Mouse (Mus musculus) heart, adult 8-10 months (tissue): ENCODE results near the gene Hesx1. TPM values are rescaled to one million over a fixed set of nuclear protein-coding genes. Genes with fewer than 3 reads are reported as not detected.
A peak's percentile ranks its signal among the peaks of the same experiment; 100 is the strongest.

ENCODE experiments used
- DNase-seq: peaks from one replicate; pipeline ENCODE4 v3.0.0; 2022; ENCODE audit warnings: low spot score
- total RNA-seq, 4 experiments: library from RNA; stranded (reverse); gene quantifications; 2 replicates each; pipeline ENCODE4 v1.2.4; 2022

The Hesx1 gene
- total RNA-seq, 4 experiments from 2014 or later: not detected

- DNase-seq: no peak
Measured at GRCm38 (mm10) chr14:27013658-27014057, 19.4 kb downstream of the Hesx1 start.

GRCm38 (mm10) chr14:27017936-27018335, 23.7 kb downstream of the Hesx1 start:
- no peak for DNase-seq

GRCm38 (mm10) chr14:27019850-27020249, 25.6 kb downstream of the Hesx1 start:
- no peak for DNase-seq

GRCm38 (mm10) chr14:27022876-27023275, 28.7 kb downstream of the Hesx1 start:
- DNase-seq: no peak

DNA sequence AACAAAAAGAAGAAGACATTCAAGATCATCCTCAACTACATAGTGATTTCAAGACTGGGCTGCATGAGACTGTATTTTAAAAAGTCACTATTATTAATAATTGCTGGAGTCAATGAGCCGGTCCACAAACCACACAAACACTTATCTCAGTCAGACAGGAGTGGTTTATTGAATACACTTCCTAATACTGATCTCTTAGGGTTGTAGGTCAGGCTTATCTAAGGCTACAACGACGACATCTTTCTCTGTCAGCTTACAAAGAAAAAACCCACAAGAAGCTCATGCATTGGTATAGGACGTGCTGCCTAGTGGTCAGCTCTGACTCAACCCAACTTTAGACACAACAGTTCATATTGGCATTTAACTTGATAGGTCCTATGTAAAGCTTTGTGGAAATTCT, 30.4 kb downstream of the Hesx1 start:
- no peak for DNase-seq

- DNase-seq: peak; percentile 54
Measured at GRCm38 (mm10) chr14:27029771-27030173, 35.6 kb downstream of the Hesx1 start.

GRCm38 (mm10) chr14:27031142-27031541, 36.9 kb downstream of the Hesx1 start:
- peak; percentile 82 for DNase-seq

DNA sequence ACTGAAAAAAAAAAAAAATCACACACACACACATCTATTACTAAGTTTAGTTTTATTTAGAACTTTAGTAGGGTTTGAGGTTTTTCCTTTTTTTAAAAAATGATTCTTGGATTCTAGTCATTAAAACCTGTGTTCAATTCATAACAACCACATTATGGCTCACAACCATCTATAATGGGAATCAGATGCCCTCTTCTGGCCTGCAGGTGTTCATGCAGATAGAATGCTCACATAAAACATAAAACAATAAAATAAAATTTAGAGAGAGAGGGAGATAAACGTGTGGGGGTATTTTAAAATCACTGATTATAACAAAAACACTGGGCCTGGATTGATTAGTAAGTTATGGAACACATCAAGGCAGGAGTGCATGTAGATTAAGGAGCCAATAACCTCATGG, 43.3 kb downstream of the Hesx1 start:
- no peak for DNase-seq

DNA sequence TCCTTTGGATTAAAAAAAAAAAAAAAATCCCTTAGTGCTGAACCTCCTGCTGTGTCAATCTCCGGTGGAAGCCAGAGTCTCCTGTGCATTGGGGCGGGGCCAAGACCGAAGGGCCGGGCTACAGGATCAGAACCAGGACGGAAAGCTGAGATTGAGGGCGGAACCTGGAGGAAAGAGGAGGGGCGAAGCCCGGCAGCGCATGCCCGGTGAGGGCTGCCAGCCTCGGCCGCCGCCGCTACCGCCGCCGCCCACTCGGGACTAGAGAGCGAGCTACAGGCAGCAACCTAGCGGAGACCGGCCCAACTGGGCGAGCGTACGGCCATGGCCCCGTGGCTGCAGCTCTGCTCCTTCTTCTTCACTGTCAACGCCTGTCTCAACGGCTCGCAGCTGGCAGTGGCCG, 44.6 kb downstream of the Hesx1 start, which contains the start of gene Il17rd:
Gene Il17rd (plus strand): TSS at position 159 of the 400 bp plus-strand sequence.
- DNase-seq: peak; percentile 96

DNA sequence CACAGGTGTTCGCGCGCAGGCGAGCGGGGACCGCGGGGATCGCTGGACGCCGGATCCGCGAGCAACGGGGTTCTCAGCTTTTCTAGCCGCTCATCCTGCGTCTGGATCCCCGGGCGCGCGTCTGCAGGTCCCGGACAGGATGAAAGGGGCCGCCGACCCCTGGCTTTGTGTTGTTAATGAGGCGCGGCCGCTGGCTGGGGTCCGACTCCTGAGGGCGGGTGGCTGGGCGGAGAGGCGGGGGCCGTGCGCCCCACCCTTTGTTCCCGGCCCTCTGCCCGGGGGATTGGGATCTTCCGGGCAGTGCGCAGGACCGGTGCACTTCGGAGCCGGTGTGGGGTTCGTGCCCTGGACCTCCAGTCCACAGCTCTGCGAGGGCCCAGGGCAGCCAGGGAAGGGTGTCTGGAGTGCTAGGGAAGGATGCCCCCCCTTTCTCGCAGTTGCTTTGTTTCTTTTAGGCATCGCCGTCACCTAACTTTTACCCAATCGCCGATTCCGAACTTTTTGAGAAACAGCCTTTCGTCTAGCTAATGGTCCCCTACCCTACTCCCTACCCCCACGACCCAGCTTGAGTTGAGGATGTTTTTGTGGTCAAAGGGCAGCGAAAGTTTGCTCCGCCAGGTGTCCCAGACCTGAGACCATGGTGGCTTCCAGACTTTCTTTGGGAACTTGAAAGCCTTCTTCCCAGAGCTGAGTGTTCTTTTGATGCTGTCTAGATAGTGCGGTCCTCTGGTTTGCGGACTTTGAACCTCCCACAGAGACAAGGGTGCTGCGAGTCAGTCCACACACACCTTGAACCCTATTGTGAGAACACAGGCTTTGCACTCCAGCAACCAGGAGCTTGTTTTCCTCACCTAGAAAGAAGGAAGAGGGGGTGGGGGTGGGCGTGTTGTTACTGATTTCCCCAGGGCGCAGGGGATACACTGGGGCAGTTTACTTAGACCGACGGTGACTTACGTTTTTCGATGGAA, 45.3 kb downstream of the Hesx1 start:
- DNase-seq: peak; percentile 34

DNA sequence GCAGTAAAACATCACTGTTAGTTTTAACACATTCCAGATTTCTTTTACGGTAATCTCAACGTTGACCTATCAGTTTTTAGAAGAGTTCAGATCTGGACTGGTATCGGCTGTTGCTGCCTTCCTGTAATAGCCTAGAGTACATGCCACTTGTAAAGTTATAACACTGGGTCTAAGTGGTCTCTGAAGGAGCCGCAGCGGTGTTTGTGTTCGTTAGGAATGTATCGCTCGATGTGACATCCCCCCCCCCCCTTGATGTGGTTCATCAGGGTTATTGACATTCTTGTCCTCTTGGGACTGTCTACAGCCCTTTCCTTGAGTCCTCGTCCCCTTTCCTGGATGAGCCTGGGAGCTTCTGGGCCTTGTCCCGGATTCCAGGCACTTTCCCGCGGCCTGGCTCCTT, 46.2 kb downstream of the Hesx1 start:
- DNase-seq: no peak

DNA sequence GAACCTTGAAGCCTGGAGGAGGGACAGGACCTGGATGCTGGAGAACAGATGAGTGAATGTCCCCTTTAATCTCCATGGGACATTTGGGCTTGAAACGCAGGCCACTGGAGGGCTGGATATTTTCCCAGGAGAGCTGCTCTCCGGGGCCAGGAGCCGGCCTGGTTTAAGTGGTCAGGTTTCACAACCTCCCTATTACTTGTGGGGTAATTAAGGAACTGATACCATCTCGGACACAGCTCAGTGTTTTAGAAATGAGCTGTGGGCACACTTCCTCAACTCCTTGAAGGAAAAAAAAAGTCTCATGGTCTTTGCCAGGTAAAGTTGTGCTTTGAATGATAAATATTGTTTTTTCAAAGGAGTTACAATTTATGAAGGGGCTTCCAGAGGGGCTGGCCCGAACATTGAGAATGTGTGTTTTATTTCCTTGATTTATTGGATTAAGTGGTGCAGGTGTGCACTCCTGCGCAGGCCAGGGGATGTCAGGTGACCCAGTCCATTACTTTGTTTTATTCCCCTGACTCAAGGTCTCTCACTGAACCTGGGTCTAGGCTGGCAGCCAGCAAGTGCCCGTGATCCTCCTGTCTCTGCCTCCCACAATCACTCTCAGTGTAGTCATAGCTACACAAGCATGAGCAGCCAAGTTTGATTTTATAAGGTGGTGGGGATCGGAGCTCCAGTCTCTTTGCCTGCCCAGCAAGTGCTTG, 48.2 kb downstream of the Hesx1 start:
- no peak for DNase-seq

- DNase-seq: no peak
Measured at GRCm38 (mm10) chr14:27043416-27043815, 49.2 kb downstream of the Hesx1 start.

GRCm38 (mm10) chr14:27044221-27044966, 50.2 kb downstream of the Hesx1 start:
- DNase-seq: peak; percentile 69

DNA sequence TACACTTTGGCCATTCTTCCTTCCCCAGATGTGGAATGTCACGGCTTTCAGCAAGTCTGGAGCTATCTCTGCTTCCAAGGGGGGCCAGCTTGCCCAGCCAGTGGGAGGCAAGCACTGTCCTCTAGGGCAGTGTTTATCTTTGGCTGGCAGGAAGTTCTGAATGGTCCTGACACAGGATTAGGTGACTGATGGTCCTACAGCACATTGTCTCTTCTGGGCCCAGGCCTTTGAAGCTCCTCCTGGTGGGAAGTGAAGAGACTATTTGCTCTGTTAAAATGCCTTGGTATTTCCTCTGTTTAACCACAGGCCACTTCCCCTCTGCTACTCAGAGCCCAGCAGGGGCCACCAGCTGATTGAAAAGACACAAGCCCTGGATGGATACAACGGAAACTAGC, 50.7 kb downstream of the Hesx1 start:
- DNase-seq: peak; percentile 40

GRCm38 (mm10) chr14:27048231-27048956, 54.2 kb downstream of the Hesx1 start:
- DNase-seq: no peak

GRCm38 (mm10) chr14:27050043-27050442, 55.8 kb downstream of the Hesx1 start:
- no peak for DNase-seq

DNA sequence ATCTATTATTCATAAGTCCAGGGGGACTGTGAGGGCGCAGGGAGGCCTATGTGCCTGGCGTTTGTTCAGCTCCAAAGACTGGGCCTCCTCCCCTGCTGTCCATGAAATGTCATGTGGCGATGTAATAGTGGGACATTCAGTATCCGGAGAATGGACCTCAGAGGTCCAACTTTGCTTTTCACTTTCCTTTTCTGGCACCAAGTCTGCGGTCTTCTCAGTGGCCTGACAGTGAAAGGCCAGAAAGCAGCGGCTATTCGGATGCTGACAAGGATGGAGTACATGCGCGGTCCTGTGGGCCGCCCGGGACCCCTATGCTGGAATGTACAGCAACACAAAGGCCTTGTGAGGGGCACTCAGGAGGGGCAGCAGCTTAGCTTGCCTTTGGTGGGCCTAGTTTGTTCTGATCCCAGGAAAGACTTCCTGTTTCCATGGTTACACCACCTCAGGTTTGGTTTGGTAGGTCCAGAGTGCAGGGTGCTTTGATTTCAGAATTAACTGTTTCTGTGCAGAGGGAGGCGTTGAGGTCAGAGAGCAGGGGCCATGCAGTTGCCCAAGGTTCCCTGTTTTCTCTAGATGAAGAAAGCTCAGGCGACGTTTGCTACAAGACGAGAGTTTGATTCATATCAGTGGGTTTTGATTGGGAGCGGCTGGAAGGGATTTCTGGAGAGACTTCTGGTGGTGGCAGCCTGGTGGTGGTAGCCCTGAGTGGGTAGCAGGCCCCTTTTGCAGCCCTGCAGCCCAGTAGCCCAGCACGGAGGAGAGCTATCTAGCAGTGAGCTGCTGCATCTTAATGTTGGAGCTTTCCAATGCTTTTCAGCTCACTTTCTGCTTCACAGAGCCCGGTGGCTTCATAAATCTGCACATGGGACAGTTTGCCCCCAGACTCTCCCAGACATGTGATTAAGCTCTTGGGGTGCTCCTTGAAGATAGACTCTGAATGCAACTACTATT, 56.6 kb downstream of the Hesx1 start:
- DNase-seq: no peak

- no peak for DNase-seq
Measured at GRCm38 (mm10) chr14:27051511-27051895, 57.3 kb downstream of the Hesx1 start.
